Mouse (Mus musculus): ENCODE measurements around the gene Trarg1. TPM values are rescaled to one million over a fixed set of nuclear protein-coding genes. Genes with fewer than 3 reads are reported as not detected.

The Trarg1 gene
- polyA plus RNA-seq, 1 experiment from 2014 or later: 1.3 TPM

- peaks cover 8% of the 10 kb centered on the region; the same call in 1 of the 2 replicates for H3K4me1 ChIP-seq (replicated peaks; ENCODE audit: insufficient read depth, low read length)
- no peak within 1 kb of the TSS for H3K27ac ChIP-seq
- no peak for TF ChIP-seq CTCF (IDR thresholded peaks at IDR 0.05; ENCODE audit: low read depth)
- H3K4me2 ChIP-seq (ENCODE audit: low read length): peak within 1 kb of the TSS; percentile 59
- H3K9ac ChIP-seq (ENCODE audit: low read depth, low read length): 0 out of 2 replicates have a peak within 1 kb of the TSS, but pooled peaks have one; percentile 41
- H3K27me3 ChIP-seq (ENCODE audit: insufficient read depth, low read length): peaks cover 35% of the 10 kb centered on the region
- no peaks in the 10 kb centered on the region for H3K9me3 ChIP-seq (replicated peaks; ENCODE audit: low read length)
- DNase-seq (ENCODE audit: low spot score) (no peak), ATAC-seq (replicated peaks; ENCODE audit: low FRiP score, low read depth) (no peak)
- peak within 1 kb of the TSS; percentile 28 for H3K4me3 ChIP-seq (replicated peaks; ENCODE audit: low read depth, low read length)
- no peaks in the 10 kb centered on the region for H3K36me3 ChIP-seq (ENCODE audit: insufficient read depth, low read length)
- WGBS: 62% methylated on average over 15 of the region's 15 CpGs
Measured at GRCm38 (mm10) chr11:76671871-76672475, 7.6 kb upstream of the Trarg1 start, which contains the start of gene Bhlha9. Gene Bhlha9, plus strand, starts transcription at chr11:76672470.

DNA sequence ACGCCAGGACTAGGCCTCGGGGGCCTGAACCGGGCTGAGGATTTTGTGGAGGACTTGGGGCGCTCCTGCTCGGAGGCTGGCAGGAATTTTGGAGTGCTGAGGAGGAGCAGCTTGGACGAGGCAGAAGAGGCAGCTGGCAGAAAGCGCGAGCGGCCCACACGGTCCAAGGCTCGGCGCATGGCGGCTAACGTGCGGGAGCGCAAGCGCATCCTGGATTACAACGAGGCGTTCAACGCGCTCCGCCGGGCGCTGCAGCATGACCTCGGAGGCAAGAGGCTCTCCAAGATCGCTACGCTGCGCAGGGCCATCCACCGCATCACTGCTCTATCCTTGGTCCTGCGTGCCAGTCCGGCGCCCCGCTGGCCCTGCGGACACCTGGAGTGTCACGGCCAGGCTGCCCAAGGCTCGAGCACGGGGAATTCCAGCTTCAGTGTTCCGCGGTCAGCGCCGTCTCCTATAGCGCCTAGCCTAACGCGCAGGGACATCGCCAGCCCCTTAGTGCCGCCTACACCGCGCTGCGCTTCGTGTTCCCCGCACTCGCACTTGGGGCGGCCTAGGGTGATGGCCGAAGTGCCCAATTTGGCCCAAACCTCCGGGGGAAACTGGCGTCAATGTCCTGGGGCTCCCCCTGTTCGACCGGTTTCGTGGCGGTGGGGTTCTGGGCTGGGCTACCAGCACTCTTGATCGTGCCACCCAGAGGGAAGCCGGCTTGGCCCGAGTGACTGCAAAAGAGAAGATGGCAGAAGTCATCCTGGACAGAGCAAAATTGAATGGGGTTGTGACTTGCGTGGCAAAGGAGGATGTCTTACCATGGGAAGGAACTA, 6.8 kb upstream of the Trarg1 start:
- WGBS: 3% methylated on average over 62 of the region's 64 CpGs
- no peaks in the 10 kb centered on the region for H3K9me3 ChIP-seq (replicated peaks; ENCODE audit: low read length)
- no peak for DNase-seq (ENCODE audit: low spot score)

GRCm38 (mm10) chr11:76674199-76674598, 5.4 kb upstream of the Trarg1 start:
- Histone ChIP-seq H3K36me3 (ENCODE audit: insufficient read depth, low read length) (no peaks in the 10 kb centered on the region), H3K27ac (no peak overlapping the region), H3K9me3 (replicated peaks; ENCODE audit: low read length) (no peaks in the 10 kb centered on the region), H3K27me3 (ENCODE audit: insufficient read depth, low read length) (peaks cover 35% of the 10 kb centered on the region), H3K4me3 (replicated peaks; ENCODE audit: low read depth, low read length) (no peak overlapping the region), H3K4me1 (replicated peaks; ENCODE audit: insufficient read depth, low read length) (peaks cover 8% of the 10 kb centered on the region; the same call in 1 of the 2 replicates), H3K4me2 (ENCODE audit: low read length) (no peak overlapping the region), H3K9ac (ENCODE audit: low read depth, low read length) (no peak overlapping the region)
- WGBS: 53% methylated on average over 8 of the region's 8 CpGs
- ATAC-seq (replicated peaks; ENCODE audit: low FRiP score, low read depth) (no peak), DNase-seq (ENCODE audit: low spot score) (no peak)
- no peak for TF ChIP-seq CTCF (IDR thresholded peaks at IDR 0.05; ENCODE audit: low read depth)

More for the DNA sequence above, 6.8 kb upstream of the Trarg1 start:
- H3K9ac ChIP-seq (ENCODE audit: low read depth, low read length): 0 out of 2 replicates have a peak overlapping the region, but pooled peaks have one; percentile 41
- H3K36me3 ChIP-seq (ENCODE audit: insufficient read depth, low read length): no peaks in the 10 kb centered on the region
- peaks cover 35% of the 10 kb centered on the region for H3K27me3 ChIP-seq (ENCODE audit: insufficient read depth, low read length)
- peak overlapping the region; percentile 28 for H3K4me3 ChIP-seq (replicated peaks; ENCODE audit: low read depth, low read length)
- H3K27ac ChIP-seq: no peak overlapping the region
- ATAC-seq (replicated peaks; ENCODE audit: low FRiP score, low read depth): no peak
- peak overlapping the region; percentile 59 for H3K4me2 ChIP-seq (ENCODE audit: low read length)
- peaks cover 8% of the 10 kb centered on the region; the same call in 1 of the 2 replicates for H3K4me1 ChIP-seq (replicated peaks; ENCODE audit: insufficient read depth, low read length)
- no peak for TF ChIP-seq CTCF (IDR thresholded peaks at IDR 0.05; ENCODE audit: low read depth)

DNA sequence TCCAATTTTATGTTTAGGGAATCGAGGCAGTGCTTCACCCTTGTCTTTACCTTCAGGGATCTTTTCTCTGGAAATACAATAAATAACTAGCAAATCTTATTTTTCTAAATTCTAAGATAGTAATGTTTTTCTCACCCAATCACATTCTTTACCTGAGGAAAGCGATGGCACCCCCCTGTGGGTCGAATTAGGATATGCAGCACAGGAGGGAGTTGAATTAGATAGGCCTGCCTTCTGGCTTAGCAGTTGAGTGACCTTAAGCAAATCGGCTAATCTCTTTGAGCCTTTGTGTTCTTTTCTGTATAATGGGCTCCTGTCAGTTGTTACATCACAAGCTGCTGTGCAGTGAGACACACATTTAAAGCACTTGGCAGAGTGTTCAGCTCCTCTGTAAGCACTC, 4.9 kb upstream of the Trarg1 start:
- WGBS: 45% methylated on average over 4 of the region's 4 CpGs
- Histone ChIP-seq H3K4me1 (replicated peaks; ENCODE audit: insufficient read depth, low read length) (peaks cover 8% of the 10 kb centered on the region; the same call in 1 of the 2 replicates), H3K9me3 (replicated peaks; ENCODE audit: low read length) (no peaks in the 10 kb centered on the region), H3K36me3 (ENCODE audit: insufficient read depth, low read length) (no peaks in the 10 kb centered on the region), H3K27ac (no peak overlapping the region), H3K9ac (ENCODE audit: low read depth, low read length) (no peak overlapping the region), H3K27me3 (ENCODE audit: insufficient read depth, low read length) (peaks cover 35% of the 10 kb centered on the region), H3K4me3 (replicated peaks; ENCODE audit: low read depth, low read length) (no peak overlapping the region), H3K4me2 (ENCODE audit: low read length) (no peak overlapping the region)
- ATAC-seq (replicated peaks; ENCODE audit: low FRiP score, low read depth) (no peak), DNase-seq (ENCODE audit: low spot score) (no peak)
- TF ChIP-seq CTCF (IDR thresholded peaks at IDR 0.05; ENCODE audit: low read depth): peak; percentile 38; the same call in 1 of the 2 replicates

GRCm38 (mm10) chr11:76685604-76686003, 6.0 kb downstream of the Trarg1 start:
- Histone ChIP-seq H3K4me1 (replicated peaks; ENCODE audit: insufficient read depth, low read length) (no peaks in the 10 kb centered on the region), H3K4me2 (ENCODE audit: low read length) (no peak overlapping the region), H3K27ac (no peak overlapping the region), H3K4me3 (replicated peaks; ENCODE audit: low read depth, low read length) (no peak overlapping the region), H3K9ac (ENCODE audit: low read depth, low read length) (no peak overlapping the region), H3K9me3 (replicated peaks; ENCODE audit: low read length) (no peaks in the 10 kb centered on the region), H3K36me3 (ENCODE audit: insufficient read depth, low read length) (no peaks in the 10 kb centered on the region), H3K27me3 (ENCODE audit: insufficient read depth, low read length) (no peaks in the 10 kb centered on the region)
- DNase-seq (ENCODE audit: low spot score): no peak
- WGBS: 73% methylated on average over 2 of the region's 2 CpGs
- TF ChIP-seq CTCF (IDR thresholded peaks at IDR 0.05; ENCODE audit: low read depth): no peak
- ATAC-seq (replicated peaks; ENCODE audit: low FRiP score, low read depth): no peak

GRCm38 (mm10) chr11:76692096-76692495, 12.5 kb downstream of the Trarg1 start:
- H3K9ac ChIP-seq (ENCODE audit: low read depth, low read length): no peak overlapping the region
- no peaks in the 10 kb centered on the region for H3K4me1 ChIP-seq (replicated peaks; ENCODE audit: insufficient read depth, low read length)
- H3K4me2 ChIP-seq (ENCODE audit: low read length): no peak overlapping the region
- no peaks in the 10 kb centered on the region for H3K9me3 ChIP-seq (replicated peaks; ENCODE audit: low read length)
- 82% methylated on average over 3 of the region's 3 CpGs for WGBS
- no peak for ATAC-seq (replicated peaks; ENCODE audit: low FRiP score, low read depth)
- DNase-seq (ENCODE audit: low spot score): no peak
- TF ChIP-seq CTCF (IDR thresholded peaks at IDR 0.05; ENCODE audit: low read depth): no peak
- H3K27me3 ChIP-seq (ENCODE audit: insufficient read depth, low read length): no peaks in the 10 kb centered on the region
- H3K36me3 ChIP-seq (ENCODE audit: insufficient read depth, low read length): no peaks in the 10 kb centered on the region
- no peak overlapping the region for H3K27ac ChIP-seq
- H3K4me3 ChIP-seq (replicated peaks; ENCODE audit: low read depth, low read length): no peak overlapping the region

Data from kidney, postnatal 0 days (tissue).